Mouse (Mus musculus): ENCODE results near the gene Tshr.

Tshr gene

DNA sequence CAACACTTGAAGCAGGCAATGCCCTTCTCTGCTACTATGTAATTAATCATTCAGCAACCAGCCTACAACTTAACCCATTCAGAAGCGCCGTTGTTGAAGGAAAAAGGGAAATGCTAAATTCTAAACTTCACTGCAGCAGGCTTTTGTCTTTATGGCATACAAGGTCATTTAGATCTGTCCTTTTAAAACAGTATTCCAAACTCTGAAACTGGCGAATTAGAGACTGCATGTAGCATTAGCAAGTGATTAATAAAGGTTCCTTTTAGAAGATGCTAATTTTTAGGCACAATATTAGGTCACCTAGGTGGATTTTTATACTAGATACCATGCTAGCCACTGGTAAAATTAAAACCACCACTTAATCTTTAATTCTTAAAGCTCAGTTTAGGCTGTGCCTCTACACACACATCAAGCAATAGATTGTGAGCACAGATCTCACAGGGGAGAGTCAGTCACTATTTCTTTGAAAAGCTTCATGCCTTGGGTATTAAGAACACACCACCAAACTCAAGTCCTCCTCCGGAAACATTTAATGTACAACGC is 203.2 kb downstream of the Tshr start:
- DNase-seq (ENCODE audit: low read depth, low spot score): peak; percentile 18

- DNase-seq (ENCODE audit: low read depth, low spot score): peak; percentile 94
Observed at GRCm38 (mm10) chr12:91588176-91588669, 203.9 kb downstream of the Tshr start.

- DNase-seq (ENCODE audit: low read depth, low spot score): peak; percentile 30
Observed at GRCm38 (mm10) chr12:91588670-91589541, 204.5 kb downstream of the Tshr start.

- no peak for DNase-seq (ENCODE audit: low read depth, low spot score)
Observed at GRCm38 (mm10) chr12:91589542-91589846, 205.1 kb downstream of the Tshr start.

GRCm38 (mm10) chr12:91589847-91590690 is 205.7 kb downstream of the Tshr start, which contains the start of gene Gtf2a1:
TSS of gene Gtf2a1 (minus strand) at chr12:91590487.
- peak; percentile 88 for DNase-seq (ENCODE audit: low read depth, low spot score)

DNA sequence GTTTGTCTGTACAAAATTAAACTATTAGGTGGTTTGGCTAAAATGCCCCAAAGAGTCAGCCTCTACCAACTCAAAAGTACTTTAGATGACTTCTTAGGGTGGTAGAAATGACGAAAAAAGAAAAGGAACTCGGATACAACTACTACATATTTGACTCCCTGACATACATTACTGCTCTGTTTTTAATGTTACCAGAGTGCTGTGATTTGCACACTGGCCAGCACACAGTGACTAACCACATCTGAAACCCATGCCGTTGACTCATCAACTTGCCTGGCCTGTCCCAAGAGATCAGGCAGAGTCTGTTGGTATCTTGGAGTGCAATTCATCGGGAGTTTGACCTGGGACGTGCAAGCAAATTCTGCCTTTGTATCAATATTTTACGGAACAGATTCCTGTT is 206.4 kb downstream of the Tshr start:
- DNase-seq (ENCODE audit: low read depth, low spot score): peak; percentile 50

DNA sequence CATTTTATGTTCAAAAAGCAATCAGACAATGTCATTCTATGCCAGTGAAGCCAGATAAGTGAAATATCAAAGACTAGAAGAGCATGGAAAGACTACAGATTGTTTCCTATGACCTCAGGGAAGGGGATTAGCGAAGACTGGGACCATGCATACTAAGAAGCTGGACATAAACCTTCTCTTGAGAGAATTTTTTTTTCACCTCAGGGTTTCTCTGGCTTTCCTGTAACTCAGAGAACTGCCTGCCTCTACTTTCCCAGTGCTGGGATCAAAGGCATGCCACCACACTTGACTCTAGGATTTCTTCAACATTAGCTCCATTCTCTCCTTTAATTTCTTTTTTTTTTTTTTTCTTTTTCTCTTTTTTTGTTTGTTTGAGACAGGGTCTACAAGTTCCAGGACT is 206.8 kb downstream of the Tshr start:
- no peak for DNase-seq (ENCODE audit: low read depth, low spot score)

- no peak for DNase-seq (ENCODE audit: low read depth, low spot score)
Observed at GRCm38 (mm10) chr12:91592128-91592527, 207.8 kb downstream of the Tshr start.

Measured in ES-CJ7 (cell line).